Mouse (Mus musculus) induced T-regulatory cell, adult 2 months (primary cell): ENCODE results near the gene Trim62.
A peak's percentile ranks its signal among the peaks of the same experiment; 100 is the strongest.

Source experiments
- DNase-seq: peaks from one replicate; pipeline ENCODE4 v3.0.0-alpha.2; 2012; ENCODE audit warnings: low read depth

Trim62 gene

GRCm38 (mm10) chr4:128885540-128885939 lies 2.2 kb downstream of the Trim62 start:
- no peak for DNase-seq

GRCm38 (mm10) chr4:128886571-128886970 lies 3.2 kb downstream of the Trim62 start:
- no peak for DNase-seq

GRCm38 (mm10) chr4:128887026-128887425 lies 3.6 kb downstream of the Trim62 start:
- DNase-seq: no peak

GRCm38 (mm10) chr4:128887641-128888091 lies 4.3 kb downstream of the Trim62 start:
- no peak for DNase-seq

GRCm38 (mm10) chr4:128888436-128888990 lies 5.1 kb downstream of the Trim62 start:
- DNase-seq: no peak

GRCm38 (mm10) chr4:128889752-128890630 lies 6.6 kb downstream of the Trim62 start:
- DNase-seq: no peak

- no peak for DNase-seq
These were observed 7.8 kb downstream of the Trim62 start for GRCm38 (mm10) chr4:128891157-128891556.

GRCm38 (mm10) chr4:128891746-128892145 lies 8.4 kb downstream of the Trim62 start:
- no peak for DNase-seq

GRCm38 (mm10) chr4:128892188-128892587 lies 8.8 kb downstream of the Trim62 start:
- no peak for DNase-seq

GRCm38 (mm10) chr4:128894112-128894511 lies 10.7 kb downstream of the Trim62 start:
- no peak for DNase-seq

- DNase-seq: no peak
These were observed 12.5 kb downstream of the Trim62 start for GRCm38 (mm10) chr4:128895841-128896240.

GRCm38 (mm10) chr4:128896667-128897066 lies 13.3 kb downstream of the Trim62 start:
- DNase-seq: no peak

GRCm38 (mm10) chr4:128897911-128898421 lies 14.6 kb downstream of the Trim62 start:
- no peak for DNase-seq

GRCm38 (mm10) chr4:128899332-128899731 lies 16.0 kb downstream of the Trim62 start:
- no peak for DNase-seq

- DNase-seq: no peak
These were observed 17.1 kb downstream of the Trim62 start for GRCm38 (mm10) chr4:128900484-128900883.

- DNase-seq: no peak
These were observed 19.0 kb downstream of the Trim62 start for GRCm38 (mm10) chr4:128902390-128902789.

- DNase-seq: no peak
These were observed 20.8 kb downstream of the Trim62 start for GRCm38 (mm10) chr4:128904035-128904800.

- no peak for DNase-seq
These were observed 21.9 kb downstream of the Trim62 start for GRCm38 (mm10) chr4:128905251-128905650.

GRCm38 (mm10) chr4:128906757-128907156 lies 23.4 kb downstream of the Trim62 start:
- DNase-seq: no peak

GRCm38 (mm10) chr4:128907238-128907968 lies 24.0 kb downstream of the Trim62 start:
- DNase-seq: no peak

- peak; percentile 64 for DNase-seq
These were observed 25.4 kb downstream of the Trim62 start for GRCm38 (mm10) chr4:128908586-128909377.
